Mouse (Mus musculus) fibroblast of lung, adult 2 months (primary cell): ENCODE measurements around the gene Fyb.

Experiments
- DNase-seq: peaks from one replicate; pipeline ENCODE4 v3.0.0-alpha.2; 2011; ENCODE audit warnings: low read depth

Gene Fyb

DNA sequence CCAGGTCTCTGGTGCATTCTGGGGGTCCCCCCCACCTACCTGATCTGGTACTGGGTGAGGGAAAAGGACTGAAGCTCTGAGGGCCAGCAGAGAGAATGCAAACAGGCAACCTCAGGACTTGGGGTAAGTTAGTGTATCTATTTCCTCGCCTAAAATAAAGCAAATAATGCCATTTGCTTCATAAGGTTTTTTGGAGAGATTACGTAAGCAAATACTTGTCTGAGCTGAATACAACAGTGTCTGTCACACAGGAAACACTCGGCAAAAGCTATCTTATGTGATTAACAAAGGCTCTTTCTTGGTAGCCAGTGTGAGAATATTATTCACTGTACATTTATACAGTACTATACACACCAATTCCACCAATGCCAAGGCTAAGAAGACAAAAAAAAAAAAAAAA lies 76.0 kb downstream of the Fyb start:
- no peak for DNase-seq

DNA sequence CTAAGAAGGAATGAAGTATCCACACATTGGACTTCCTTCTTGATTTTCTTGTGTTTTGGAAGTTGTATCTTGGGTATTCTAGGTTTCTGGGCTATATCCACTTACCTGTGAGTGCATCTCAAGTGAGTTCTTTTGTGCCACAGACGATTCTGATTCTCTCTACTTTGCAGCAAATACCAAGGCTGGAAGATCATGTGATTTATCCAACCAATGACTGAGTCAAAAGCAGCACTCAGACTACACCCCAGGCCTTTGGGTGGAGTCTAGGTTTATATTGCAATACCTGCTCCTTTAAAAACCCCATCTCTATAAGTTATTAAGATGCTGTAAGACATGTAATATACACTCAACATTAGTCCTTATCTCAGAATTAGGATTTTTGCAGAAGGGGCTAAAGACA lies 77.7 kb downstream of the Fyb start:
- DNase-seq, result no peak

DNA sequence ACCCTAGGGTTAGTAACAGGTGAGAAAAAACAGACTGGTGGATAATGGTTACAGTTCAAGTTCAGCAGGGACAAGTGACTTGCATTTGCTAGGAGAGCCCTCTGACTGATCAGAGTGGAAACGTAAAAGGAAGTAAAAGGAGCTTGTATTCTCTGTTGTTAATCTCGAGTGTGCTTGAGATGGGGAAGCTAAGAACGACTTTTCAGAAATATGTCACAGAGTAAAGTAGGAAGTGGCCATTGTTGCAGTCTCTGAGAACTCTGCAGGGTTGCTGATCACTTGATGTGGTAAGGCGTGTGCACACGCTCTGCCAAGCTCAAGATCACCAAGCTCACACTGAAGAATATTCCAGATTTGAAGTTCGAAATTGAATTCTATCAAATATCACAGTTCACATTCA lies 78.7 kb downstream of the Fyb start:
- DNase-seq, result no peak

DNA sequence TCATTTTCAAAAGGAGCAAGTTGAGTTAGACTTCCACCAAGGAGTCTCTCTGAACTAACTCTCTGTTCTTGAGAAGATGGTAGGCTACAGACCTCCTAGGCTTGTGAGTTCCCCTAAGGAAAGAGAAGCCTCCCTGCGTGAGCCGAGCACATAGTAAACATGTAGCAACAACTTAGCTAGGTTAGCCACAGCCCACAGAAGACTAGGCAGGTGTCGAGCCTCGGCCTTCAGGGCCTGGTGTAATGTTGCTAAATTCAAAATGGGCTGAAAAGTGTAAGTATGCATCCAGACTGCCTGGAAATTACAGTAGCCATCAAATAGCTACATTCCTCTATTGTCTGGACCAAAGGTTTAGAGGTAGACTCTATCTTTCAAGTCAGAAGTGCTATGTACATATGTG lies 79.3 kb downstream of the Fyb start:
- no peak for DNase-seq

DNA sequence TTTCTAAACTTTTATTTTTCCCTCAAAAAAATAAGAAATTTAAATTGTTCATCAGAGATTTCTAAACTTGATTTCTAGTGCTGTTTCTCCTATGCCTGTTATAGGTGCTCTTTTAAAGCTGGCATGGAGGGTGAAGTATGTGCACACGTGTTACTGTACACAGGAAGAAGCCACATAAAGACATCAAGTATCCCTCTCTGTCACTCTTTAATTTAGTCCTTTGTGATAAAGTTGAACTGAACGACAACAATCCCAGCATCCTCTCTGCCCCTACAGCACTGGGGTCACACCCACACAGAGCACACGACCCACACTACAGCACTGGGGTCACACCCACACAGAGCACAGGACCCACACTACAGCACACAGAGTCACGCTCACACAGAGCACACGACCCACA lies 88.0 kb downstream of the Fyb start:
- DNase-seq, result no peak

DNA sequence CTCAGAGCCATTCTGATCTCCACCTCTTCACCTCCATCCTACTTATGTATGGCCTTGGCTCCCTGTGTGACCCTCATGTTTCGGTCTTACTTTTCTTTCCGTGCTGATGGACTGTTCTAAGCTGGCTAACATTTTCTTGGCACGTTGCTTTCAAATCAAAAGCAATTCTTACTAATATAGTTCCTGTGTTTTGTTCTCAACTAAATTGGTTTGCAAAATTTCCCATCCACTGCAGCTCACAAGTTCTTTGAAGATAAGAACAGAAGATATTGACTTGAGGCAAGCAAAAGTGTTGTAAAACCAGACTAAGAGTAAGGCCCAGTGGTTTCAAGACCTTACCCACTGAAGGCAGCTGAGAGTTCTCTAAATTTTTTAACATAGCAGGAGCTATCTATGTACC lies 90.2 kb downstream of the Fyb start:
- DNase-seq, result no peak

DNA sequence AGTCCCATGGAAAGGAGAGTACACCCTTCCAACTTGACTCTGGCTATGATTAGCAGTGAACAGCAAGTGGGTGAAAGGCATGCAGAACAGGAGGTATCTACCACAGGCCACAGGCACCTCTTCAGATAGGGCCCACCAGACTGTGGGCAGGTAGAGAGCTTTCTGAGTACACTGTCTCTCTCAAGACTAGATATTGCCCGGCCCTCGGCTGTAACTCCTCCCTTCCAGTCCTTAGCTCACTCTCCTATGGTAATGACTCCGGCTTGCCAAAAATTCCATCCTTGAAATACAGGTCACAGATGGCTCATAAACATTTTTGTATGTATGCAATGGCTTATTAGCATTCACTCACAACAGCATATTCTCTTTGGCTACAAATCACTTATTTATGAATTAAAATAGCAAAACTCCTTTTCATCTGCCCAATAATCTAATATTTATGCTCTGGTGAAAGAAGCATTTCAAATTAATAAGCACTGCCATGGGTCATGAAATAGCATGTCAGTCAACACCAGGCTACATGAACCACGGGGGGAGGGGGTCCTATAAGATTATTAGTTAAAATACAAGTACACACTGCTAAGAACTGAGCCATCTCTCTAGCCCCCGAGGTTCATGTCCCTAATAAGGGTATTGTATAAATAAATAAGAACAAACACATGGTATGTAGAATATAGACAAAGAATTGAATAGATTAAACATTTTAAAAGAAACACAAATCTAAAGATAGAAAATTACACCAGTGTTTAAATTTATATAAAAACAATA lies 93.9 kb downstream of the Fyb start:
- DNase-seq, result no peak

DNA sequence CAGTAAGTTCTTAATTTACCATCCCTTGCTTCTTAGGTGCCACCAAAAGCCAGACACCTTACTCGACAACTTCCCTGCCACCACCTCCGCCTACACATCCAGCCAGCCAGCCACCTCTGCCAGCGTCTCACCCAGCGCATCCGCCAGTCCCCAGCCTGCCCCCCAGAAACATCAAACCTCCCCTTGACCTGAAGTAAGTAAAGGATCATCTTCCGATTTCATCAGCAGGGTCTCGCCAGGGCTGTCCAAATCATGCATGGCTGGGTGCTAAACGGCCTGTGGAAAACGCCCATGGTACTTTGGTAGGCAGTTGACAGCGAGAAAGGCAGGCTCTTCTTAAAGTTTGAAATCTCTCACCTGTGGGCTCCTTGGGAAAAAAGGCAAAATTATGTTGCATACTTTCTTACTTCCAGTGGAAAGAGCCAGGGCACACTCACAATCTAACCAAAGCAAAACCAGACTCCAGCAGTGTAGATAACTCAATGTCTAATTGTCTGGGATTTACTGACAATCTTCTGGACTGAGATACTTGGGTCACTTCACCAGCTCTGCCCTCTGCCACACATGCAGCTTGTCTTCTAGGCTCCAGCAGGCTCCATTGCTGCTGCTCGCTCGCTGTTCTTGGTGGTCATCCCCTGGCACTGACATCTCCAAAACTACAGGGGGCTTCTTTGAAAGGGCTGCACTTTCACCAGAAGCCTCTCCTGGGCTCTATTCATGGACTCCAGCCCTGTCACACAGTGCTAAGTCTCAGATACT lies 97.1 kb downstream of the Fyb start:
- DNase-seq, result no peak

DNA sequence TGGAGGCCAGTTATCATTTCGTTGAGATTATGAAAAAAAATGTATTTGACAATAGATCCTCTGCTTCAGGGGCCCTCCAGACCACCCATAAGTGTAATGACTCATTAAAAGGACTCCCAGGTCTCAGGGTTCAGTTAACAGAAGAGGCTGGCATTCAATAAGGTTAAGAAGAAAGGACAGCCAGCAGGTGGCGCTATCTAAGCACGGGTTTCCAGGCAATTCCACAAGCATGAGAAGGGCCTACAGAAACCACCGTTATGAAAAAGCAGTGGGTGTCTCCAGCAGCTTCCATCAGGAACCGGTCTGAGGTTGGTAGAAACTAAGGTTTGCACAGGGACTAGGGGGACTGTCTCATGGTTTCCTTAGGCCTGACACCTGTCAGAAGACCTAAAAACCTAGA lies 99.9 kb downstream of the Fyb start:
- peak; percentile 51 for DNase-seq

DNA sequence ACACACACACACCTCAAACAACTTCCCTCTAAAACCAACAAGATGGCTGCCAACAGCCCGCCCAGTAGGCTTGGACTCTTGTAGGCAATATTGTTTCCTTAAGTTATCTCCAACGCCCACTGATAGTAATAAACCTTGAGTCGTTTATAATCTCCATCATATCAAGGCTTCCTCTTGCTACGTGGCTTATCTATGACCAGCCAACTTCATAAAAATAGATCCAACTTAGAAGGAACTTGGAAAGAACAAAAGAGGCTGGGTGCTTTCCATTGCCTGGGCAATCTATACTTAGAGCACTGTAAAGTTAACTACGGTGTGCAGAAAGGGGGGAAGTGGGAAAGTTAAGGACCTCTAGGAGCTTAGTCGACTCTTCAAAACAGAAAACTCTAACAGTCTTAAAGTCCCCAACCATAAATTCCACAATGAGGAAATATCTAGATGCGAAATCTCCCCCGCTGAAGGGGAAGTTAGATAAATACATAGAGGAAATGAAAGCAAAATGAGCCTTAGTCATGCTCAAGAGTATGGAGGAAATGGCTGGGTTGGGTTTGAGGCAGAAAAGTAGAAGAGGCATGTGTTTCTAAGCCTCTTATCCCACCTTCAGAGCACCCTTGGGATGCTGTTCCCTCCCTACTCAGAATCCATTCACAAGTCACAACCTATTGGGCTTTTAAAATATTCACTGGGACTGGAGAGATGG lies 101.0 kb downstream of the Fyb start:
- no peak for DNase-seq

DNA sequence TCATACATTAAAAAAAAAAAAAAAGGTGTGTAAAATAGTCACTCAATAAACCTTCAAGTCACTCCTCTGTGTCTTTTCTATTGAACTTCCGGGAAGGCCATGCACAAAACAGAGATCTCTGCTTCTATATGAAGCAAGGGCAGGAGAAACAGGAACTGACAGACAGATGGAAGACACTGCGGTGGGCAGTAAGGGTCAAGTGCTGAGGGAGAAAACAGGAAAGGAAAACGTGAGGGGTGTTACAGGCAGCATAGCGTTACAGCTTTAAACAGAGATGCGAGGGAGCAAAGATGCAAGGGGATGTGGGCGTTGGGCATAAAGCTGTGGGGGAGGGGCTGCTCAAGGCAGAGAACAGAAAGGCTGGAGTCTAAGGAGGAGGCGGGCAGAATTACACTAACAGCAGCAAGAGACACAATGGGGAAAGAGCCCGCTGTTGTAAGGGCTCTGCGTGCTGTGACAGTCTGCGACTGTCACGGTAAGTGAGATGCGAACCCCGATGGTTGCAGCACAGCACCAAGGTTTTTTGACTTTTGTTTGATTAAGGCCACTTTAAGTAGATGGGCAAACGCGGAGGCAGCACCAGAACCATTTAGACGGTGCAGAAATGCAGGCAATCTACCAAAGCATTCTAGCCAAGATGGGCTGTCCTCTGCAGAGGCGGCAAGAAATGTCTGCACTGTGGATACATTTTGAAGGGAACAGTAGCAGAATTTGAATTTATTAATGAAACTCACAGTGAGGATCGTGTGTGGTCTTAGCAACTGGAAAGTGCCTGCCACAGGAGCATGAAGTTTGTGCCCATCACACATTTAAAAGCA lies 101.9 kb downstream of the Fyb start:
- no peak for DNase-seq

DNA sequence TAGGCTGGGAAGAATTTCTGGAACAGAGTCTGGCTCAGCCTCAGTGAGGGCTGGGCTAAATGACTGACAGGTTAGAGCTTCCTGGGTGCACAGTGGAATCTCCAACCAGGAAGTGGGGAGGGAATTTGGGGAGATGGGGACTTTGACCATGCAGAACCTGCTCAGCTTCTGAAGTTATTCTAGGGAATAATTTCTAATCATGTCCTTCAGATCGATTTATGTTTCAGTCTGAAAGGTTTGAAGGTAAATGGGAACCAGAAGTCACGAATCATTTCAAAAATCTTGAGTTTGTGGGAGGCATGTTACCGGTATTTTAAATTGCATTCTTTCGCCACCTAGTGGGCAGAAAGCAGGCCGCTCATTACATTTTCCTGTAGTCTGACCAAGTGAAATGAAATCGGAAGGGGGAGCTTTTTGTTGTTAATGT lies 103.0 kb downstream of the Fyb start:
- peak; percentile 35 for DNase-seq

DNA sequence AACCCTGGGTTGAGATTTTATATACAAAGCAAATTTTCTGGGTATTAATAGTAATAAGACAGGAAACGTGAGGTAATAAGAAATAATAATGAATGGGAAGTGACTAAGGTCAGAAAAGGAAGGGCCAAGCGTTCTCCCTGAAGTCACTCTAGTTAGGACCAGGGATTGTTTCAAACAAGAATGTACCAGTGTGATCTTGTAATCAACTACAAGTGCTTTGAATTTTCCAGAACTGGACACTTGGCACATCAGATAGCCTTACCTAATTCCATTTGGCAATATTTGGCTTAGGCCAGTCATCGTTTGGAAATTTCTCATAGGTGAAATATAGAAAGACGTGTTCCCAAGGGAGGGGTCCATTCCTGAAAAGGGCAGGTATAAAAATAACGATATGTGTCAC lies 103.5 kb downstream of the Fyb start:
- no peak for DNase-seq

DNA sequence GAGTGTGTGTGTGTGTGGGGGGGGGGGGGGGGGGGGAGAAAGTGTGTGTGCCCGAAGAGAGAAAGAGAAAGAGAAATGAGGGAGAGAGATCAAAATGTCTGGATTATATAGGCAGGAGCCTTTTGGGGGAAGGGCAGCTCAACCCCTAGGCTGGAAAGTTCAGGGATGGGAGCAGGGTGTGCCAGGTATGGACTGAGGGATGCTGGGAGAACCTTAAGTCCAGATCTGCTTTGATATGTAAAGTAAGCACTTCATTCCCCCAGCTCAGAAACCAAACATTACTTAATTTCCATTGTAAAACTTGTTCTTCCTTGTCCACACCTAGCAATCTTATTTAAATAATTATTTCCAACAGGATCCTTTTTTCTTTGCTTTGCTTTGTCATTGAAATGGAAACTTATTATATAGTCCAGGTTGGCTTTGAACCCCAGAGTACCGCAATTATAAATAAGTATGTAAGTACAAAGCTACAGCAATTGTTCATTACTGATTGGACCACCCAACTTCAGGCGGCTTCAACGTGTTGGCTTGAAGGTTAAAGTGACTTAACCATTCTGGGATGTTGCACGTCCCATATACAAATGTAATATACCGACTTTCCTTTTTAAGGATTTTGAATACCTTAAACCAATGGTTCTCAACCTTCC lies 105.9 kb downstream of the Fyb start:
- DNase-seq, result no peak

DNA sequence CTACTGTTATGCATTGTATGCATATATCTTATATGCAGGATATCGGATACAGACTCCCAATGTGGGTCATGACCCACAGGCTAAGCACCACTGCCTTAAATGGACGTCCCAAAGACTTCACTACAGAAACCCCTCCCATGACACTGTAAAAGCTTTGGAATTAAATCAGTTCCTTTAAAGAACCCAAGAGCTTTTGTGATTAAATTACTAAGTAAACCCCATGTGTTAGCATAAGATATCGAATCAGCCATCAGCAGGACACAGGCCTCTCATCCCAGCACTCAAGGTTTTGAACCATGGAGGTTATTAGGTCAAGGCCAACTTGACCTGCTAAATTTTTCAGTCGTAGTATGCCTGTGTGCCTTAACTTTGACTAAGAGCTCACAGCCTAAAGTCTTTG lies 106.5 kb downstream of the Fyb start:
- DNase-seq, result no peak

DNA sequence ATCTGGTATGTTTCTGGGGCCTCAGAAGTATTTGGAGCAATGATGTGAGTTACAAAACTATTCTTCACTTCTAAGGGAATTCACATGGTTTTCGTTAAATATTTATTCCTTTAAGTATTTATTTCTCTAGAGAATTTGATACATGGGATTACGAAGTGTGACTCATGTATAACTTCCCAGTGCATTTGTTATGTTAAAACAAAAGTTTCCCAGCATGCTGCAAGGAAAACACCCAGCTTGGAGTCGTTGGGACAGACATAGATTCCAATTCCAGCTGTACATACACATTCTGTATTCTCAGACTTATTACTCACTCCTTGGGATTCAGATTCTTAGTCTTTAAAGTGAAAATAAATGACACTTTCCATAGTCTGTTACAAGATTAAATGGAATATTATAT lies 112.8 kb downstream of the Fyb start:
- DNase-seq, result peak; percentile 24

DNA sequence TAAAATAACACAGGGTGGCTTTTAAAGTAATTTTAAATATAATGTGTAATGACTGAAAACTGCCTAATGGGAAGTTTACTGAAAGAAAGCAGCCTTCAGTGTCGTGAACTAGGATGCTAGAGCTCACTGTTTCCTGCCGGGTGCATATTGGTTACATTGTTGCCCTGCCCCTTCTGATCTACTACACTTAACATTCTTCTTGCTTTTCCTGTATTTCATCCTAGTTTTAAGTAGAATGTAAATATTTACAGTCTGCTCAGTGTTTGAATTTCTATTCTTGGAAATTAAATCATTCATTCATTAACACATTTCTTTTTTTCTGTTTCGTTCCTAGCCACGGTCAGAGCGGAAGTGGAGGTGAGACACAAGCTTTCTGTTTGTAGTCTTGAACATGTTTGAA lies 119.6 kb downstream of the Fyb start:
- no peak for DNase-seq

DNA sequence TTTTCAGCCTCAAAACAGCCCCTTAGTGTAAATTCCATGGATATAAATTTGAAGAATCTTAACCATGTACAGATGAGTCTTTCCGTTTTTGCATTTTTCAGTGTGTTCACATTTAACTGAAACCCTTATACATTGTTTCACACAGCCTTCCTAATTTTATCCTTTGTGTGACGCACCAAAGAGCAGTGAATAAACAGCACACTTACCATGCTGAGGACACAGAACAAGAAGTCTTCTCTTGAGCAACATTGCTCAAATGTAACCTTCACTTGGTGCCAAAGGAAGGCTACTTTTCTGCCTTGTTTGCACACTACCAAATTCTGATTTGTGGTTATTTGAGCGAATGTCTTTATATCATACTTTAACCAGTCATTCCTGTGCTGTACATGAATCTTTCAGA lies 122.8 kb downstream of the Fyb start:
- DNase-seq, result no peak

DNA sequence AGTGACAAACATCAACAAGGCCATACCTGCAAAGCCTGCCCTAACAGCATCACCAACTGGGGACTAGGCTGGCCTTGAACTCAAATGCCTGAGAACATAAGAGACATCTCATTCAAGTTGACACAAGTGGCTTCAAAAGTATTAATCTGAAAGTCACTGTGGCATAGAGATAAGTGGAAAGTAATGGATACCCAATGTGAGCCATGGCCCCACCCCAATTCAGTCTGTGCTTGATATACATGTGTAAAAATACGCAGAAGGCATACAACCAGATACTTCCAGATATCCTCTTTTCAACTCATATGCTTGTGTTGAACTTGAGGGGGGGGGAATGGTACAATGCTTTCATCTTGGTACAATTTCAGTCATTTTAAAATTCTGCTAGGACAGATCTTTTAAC lies 124.4 kb downstream of the Fyb start:
- DNase-seq, result no peak

DNA sequence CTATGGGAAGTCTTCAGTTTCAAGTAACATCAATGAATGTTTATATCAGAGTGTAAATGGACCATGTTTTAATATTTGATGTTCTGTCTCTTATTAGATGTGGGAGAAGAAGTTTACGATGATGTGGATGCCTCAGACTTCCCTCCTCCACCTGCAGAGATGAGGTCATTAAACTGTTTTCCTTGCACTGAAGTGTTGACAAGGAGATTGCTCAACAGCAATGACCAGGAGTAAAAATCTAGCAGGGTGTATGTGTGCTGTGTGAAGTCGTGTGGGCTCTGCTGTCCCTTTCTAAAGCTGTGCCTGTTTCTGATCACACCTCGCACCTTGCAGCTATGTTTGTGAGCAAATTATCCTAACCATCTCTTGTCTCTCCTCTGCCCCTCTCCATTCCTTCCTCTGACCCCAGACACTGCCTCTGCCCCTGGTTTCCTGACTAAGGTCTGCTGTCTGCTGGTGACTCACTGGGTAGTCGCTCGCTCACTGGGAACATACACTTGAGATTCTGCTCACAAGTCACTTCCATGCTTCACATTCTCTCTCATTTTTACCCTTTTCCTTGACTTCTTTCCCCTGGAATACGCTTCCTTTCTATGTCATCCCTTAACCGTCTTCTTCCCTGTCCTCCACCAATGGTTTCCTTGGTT lies 126.2 kb downstream of the Fyb start:
- peak; percentile 44 for DNase-seq

DNA sequence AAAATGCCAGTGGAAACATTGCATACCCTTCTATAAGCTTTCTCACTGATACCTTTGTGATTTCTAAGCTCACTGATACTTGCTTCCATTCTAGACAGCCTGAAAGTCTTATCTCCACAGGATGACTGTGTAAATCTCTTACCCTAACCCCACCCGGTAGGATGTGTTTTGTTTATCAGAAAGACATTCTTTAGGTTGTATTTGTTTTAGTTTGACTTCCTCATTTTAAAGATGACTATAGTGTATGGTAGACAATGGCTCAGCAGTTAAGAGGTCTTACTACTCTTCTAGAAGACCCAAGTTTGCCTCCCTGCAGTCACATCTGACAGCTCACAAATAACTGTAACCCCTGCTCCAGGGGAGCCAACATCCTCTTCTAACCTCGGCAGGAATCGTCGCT lies 130.4 kb downstream of the Fyb start:
- no peak for DNase-seq
